Mouse (Mus musculus) gonadal fat pad, adult 2 months (tissue): ENCODE data around the gene Bfsp1. TPM values are rescaled to one million over a fixed set of nuclear protein-coding genes. Genes with fewer than 3 reads are reported as not detected.

Source experiments
- DNase-seq: peaks from one replicate; pipeline ENCODE4 v3.0.0-alpha.2; 2012; ENCODE audit warnings: low read depth
- polyA plus RNA-seq: library from polyadenylated mRNA; depleted of rRNA; stranded (reverse); fragments of >200 nt; gene quantifications from 2 replicates; pipeline ENCODE4 v1.2.3, GENCODE M21; 2012

Bfsp1 gene
- polyA plus RNA-seq, 1 experiment: 0.95 TPM

- no peak for DNase-seq
These were observed 9.5 kb downstream of the Bfsp1 start for GRCm38 (mm10) chr2:143853447-143853846.

- DNase-seq: no peak
These were observed 10.4 kb downstream of the Bfsp1 start for GRCm38 (mm10) chr2:143852295-143853275.

- DNase-seq: no peak
These were observed 11.4 kb downstream of the Bfsp1 start for GRCm38 (mm10) chr2:143851354-143852221.

DNA sequence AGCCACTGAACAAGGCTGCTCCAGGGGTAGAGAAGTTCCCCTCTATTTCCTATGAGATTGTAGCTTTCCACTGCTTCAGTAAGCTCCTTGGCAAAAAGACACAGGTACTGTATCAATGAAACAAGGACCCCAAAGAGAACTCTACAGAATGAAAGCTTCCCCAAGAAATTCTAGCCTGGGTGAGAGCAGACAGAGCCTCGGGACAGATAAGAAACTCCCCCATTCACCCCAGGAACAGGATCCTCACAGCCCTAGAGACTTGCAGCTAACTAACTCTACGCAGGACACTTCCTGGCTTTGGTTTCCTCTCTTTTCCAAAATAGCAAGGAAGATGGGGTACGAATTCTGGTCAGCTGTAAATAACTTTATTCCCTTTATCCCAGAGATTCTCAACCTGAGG, 15.7 kb downstream of the Bfsp1 start:
- DNase-seq: no peak

DNA sequence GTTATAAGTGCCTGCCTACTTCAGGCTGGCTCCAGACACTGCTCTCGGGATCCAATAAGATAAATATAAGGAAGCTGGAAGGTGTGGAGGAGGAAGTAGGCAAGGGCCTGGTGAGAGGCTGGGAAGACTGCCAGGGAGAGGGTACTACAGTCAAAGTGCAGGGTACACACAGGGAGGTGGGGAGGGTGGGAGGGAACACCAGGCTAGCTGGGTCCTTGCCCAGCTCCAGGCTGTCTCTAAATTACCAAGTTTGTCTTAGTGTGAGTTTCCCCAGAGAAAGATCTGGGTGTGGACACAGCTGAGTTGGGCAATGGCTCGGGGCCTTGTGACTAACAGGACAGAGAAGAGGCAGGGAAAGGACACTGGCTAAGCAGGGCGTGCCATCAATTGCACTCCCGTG, 16.2 kb downstream of the Bfsp1 start:
- DNase-seq: no peak

DNA sequence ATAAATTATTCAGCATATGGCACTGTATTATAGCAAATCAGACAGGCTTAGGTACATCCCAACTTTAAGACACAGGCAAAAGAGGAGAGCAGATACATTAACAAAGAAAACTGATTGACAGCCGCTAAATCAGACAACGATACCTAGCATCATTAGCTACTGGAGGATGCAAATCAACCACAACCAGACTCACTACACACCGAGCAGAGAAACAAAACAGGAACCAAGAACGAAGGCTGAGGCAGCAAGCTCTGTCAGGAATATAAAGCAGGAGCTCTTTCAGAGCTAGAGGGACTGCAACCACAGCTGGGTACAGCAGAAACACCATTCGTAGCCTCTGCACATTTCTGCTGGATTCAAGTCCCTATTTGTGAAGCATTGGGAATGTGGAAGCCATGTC, 18.2 kb downstream of the Bfsp1 start:
- no peak for DNase-seq

DNA sequence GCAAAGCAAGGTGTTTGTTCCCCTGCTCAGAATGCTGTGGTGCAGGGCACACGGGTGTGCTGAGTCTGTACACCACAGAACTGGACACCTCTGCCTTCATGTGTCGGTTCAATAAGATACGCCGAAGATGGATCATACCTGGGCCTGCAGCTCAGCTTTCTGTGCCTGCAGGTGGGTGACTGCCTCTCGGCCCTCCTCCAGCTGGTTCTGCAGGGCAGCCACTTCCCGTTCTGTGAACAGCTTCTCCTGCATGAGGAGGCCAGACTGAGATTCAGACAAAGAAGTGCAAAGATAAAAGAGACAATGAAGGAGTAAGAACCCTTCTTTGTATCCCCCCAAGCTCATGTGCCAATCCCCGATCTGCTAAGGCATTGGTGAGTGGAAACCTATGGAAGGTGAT, 21.4 kb downstream of the Bfsp1 start:
- DNase-seq: no peak

DNA sequence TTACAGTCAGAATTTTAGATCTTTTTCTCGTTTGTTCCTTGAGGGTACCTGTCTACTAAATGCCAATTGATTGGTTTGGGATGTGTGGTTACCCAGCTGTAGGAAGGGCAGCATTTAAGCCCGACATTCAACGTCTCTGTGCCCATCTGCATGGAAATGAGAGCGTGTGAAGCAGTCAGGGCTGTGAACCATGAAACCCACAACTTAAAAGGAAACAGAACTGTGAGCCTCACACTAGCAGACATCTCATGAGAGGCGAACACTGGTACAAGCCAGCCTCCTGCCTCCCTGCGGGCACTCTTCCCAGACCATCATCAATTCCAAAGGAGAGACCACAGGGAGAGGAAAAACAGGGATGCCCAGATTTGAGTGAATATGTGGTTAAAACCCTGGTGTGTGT, 22.1 kb downstream of the Bfsp1 start:
- no peak for DNase-seq

- DNase-seq: no peak
These were observed 23.5 kb downstream of the Bfsp1 start for GRCm38 (mm10) chr2:143839458-143839857.

DNA sequence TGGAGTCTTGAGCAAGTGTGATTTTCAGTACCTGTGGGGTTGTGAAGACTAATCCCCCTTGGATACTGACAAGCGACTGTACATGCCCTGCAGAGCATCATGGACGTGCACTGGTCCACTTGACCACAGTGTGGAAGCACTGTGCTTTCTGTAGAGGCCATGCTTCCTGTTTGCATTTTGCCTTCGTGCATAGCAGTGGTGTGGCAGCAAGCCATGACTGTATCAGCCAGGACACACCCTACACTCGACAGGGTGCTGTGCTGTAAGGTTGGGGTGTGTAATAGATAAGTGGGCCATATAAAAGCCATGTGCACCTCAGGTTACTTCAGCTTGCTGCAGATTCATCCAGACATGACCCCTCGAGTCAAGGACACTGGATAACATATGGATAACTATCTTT, 24.3 kb downstream of the Bfsp1 start:
- no peak for DNase-seq

- DNase-seq: no peak
These were observed 25.7 kb downstream of the Bfsp1 start for GRCm38 (mm10) chr2:143837291-143837701.

DNA sequence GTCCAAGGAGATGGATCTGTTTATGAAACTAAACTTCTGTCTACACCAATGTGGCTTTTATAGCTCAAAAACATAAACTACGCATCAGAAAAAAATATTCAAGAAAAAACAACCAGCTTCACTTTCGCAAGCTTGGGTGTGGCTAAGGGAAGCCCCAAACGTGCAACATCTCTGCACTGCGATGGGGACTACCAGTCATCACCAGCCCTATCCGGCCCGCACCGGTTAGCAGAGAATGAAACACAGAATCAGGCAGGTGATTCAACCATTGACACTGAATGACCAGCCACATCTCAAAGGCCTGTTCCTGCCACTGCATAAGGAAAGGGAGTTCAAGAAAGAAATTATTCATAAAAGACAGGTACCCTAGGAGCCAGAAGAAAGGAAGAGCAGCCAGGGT, 27.2 kb downstream of the Bfsp1 start:
- DNase-seq: no peak

DNA sequence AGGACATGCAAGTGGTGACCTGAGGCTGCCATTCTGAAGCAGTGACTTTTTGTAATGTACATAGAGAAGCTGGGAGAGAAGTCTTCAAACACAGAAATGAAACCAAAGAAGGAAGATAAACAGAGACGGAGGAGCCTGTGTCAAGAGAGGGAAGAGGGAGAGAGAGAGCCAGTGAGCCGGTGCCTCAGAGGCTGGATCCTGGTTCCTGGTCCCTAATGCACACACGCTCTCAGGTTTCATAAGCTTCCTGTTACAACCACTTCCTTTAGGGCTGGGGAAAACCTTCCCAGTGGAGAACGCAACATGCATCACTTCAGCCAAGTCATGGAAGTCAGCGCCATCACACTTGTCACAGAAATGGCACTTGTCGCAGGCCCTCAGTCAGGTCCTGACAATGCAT, 28.9 kb downstream of the Bfsp1 start:
- no peak for DNase-seq

DNA sequence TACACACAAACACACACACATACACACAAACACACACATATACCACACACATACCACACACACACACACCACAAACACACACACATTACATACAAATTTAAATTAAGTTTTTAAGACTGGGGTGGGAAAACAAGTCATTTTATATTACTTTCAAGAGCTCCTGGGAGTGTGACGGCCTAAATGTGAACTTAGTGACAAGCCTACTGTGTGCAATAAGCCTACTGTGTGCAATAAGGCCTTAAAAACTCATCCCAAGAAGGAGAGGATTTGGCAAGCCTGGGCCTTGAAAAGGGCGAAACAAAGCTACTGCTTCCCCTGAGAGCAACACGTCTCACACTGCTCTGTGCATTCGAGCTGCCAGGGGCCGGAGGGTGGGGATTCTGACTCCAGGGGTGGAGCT, 30.3 kb downstream of the Bfsp1 start:
- no peak for DNase-seq

DNA sequence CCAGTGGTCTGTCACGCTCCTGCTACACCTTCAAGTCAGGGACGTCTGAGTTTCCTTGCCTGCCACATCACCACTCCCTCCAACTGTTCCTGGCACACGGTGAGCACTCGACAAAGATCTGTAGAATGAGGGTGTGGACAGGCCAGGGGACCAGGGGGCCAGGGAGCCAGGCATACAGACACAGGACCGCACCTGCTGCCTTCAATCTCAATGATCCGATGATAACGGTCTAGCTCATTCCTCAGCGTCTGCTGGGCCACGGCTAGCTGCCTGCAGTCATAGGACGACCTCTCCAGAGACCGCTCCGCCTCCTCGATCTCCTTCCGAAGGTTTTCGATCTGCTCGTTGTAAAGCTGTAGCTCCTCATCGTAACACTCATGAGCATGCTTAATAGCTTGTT, 31.3 kb downstream of the Bfsp1 start:
- DNase-seq: no peak

GRCm38 (mm10) chr2:143813461-143813860, 49.5 kb downstream of the Bfsp1 start:
- no peak for DNase-seq

DNA sequence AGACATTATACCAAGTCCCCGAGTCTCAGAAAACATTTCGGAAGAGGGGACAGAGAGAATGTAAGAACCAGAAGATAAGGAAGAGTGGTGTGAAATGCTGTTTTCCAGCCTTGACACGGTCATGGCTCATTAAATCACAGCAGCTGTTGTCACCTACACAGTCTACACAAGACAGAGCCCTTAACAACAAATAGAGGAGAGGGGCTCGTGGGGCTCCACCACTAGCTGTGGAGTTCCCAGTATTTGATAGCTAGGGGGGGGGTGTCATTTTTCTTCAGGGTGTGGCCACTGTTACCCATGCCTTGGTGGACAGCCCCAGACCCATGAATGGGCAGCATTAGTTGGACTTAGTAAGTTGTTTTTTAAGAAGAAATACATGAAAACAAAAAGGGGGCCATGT, 50.7 kb downstream of the Bfsp1 start:
- DNase-seq: no peak

DNA sequence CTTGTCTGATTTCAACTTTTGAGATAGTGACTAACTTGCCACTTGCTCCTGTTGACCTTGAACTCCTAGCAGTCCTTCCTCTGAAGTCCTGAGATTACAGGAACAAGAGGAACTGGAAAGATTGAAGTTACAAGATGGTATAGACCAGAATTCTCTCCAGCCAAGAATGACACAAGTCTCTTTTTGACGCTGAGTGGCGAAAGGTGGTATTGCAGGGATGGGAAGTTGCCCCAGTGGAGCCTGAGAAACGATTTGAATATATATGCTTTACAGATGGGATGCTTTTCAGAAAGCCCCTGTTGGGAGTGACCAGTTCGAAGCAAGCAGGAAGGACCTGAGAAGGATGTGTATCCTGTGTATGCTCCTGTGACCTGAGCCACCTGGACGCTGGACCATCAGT, 54.2 kb downstream of the Bfsp1 start:
- no peak for DNase-seq

- no peak for DNase-seq
These were observed 55.9 kb downstream of the Bfsp1 start for GRCm38 (mm10) chr2:143806924-143807664.

GRCm38 (mm10) chr2:143806140-143806923, 56.6 kb downstream of the Bfsp1 start:
- DNase-seq: no peak

- no peak for DNase-seq
These were observed 61.9 kb downstream of the Bfsp1 start for GRCm38 (mm10) chr2:143801097-143801496.
